Mouse (Mus musculus): ENCODE results near the gene Usp10.

GRCm38 (mm10) chr8:119952747-119953146 is 42.6 kb downstream of the Usp10 start:
- TF ChIP-seq GATA1 (IDR thresholded peaks at IDR 0.05; ENCODE audit: low read length) (no peak), TAL1 (IDR thresholded peaks at IDR 0.05; ENCODE audit: low read length) (no peak)
